11 mouse cellular contexts compared by ENCODE assay signal in the genomic region with DNA sequence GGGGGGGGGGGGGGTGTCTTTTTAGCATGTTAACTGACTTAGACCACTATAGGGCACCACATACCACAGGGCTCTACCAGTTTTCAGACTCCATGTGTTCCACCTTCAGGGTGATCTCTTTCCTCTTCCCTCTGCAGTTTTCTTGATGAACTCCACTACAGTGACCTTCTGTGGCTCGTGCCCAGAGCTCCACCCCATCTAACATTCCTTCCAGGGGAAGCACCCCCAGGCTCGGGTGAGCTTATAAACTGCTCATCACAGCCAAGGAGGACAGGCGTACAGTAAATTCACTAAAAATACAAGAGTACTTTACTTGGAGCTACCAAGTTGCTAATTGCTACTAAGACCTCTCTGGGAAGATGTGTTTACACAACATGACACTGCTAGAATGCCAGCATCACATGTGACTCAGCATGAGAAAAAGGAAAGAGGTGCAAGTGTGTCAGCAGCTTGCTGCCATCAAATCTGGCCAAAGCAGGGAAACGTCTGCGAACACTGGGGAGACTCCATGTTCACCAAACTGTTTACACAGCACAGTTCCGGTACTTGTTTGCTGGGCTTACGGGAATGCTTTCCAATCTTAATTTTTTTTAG. TPM values are rescaled to one million over a fixed set of nuclear protein-coding genes. Genes with fewer than 3 reads are reported as not detected.
DNase-seq lines count a peak whose midpoint lies in the region; ATAC-seq and TF ChIP-seq lines count a peak whose summit lies in the region.
"Had no signal": no experiment of that assay in that cellular context is flagged by ENCODE, and none has a peak within 500 bp of the region (broad histone marks: within the 10 kb centered on the region; RNA-seq: fewer than 3 reads in every experiment).

No protein-coding gene starts in this region.

- H3K27ac ChIP-seq in lung, postnatal 0 days (ENCODE audit: low read length) = peak overlapping the region; percentile 68
- H3K27ac ChIP-seq in cerebellum, adult 2 months (ENCODE audit: insufficient read depth, low read length) = no peak overlapping the region
- H3K27ac ChIP-seq: embryonic facial prominence, embryonic 15.5 days; limb, embryonic 13.5 days; stomach, embryonic 15.5 days had no signal

- no peak for TF ChIP-seq CTCF in lung, postnatal 0 days (IDR thresholded peaks at IDR 0.05)
- no peak for TF ChIP-seq CTCF in cerebellum, adult 2 months (IDR thresholded peaks at IDR 0.05; ENCODE audit: borderline replicate concordance, insufficient read depth, low read depth, low read length)

- no peak overlapping the region for H3K9ac ChIP-seq in lung, postnatal 0 days (replicated peaks; ENCODE audit: low read depth)
- H3K9ac ChIP-seq: embryonic facial prominence, embryonic 15.5 days; limb, embryonic 13.5 days; stomach, embryonic 15.5 days had no signal

- H3K4me2 ChIP-seq in lung, postnatal 0 days (replicated peaks; ENCODE audit: low read depth, low read length) = no peak overlapping the region
- H3K4me2 ChIP-seq: embryonic facial prominence, embryonic 15.5 days; limb, embryonic 13.5 days; stomach, embryonic 15.5 days had no signal

- H3K4me3 ChIP-seq in lung, postnatal 0 days (ENCODE audit: low read depth, low read length) = no peak overlapping the region
- H3K4me3 ChIP-seq in cerebellum, adult 2 months (replicated peaks; ENCODE audit: insufficient read depth, low read depth, low read length) = no peak overlapping the region
- H3K4me3 ChIP-seq: embryonic facial prominence, embryonic 15.5 days; limb, embryonic 13.5 days; stomach, embryonic 15.5 days had no signal

- TF ChIP-seq POLR2A in cerebellum, adult 2 months (IDR thresholded peaks at IDR 0.05; ENCODE audit: borderline replicate concordance, insufficient read depth, low read length) = no peak

- TF ChIP-seq EP300 in lung, postnatal 0 days (IDR thresholded peaks at IDR 0.05) = peak; percentile 95

- intact Hi-C loops in gastrocnemius, postnatal 14 days (cut with DNase I; ENCODE audit: low total_unique reads) = no loop called here
- intact Hi-C loops in left cerebral cortex, postnatal 4 days (cut with DNase I) = no loop called here

- H3K4me1 ChIP-seq in lung, postnatal 0 days (ENCODE audit: insufficient read depth, low read depth, low read length) = peaks cover 17% of the 10 kb centered on the region; the same call in 1 of the 2 replicates
- 0 out of 2 replicates have a peak, but pooled peaks cover 2% of the 10 kb centered on the region for H3K4me1 ChIP-seq in cerebellum, adult 2 months (ENCODE audit: control insufficient read depth, insufficient read depth, low read length)
- H3K4me1 ChIP-seq: stomach, embryonic 15.5 days had no signal

- WGBS in lung, postnatal 0 days = 32% methylated on average over 7 of the region's 7 CpGs
- WGBS in cerebellum, adult 2 months = 72% methylated on average over 7 of the region's 7 CpGs

- peak; percentile 75 for ATAC-seq in lung, postnatal 0 days

- no peaks in the 10 kb centered on the region for H3K9me3 ChIP-seq in lung, postnatal 0 days (ENCODE audit: low read length)
- H3K9me3 ChIP-seq: embryonic facial prominence, embryonic 15.5 days; limb, embryonic 13.5 days; stomach, embryonic 15.5 days had no signal

- H3K36me3 ChIP-seq in lung, postnatal 0 days (ENCODE audit: insufficient read depth, low read length) = no peaks in the 10 kb centered on the region

- peak; percentile 42 for DNase-seq in gastrocnemius, postnatal 14 days
- no peak for DNase-seq in gastrocnemius, postnatal 10 days
- peak; percentile 35 for DNase-seq in adrenal gland, postnatal 25 days
- DNase-seq in kidney, postnatal 14 days = peak; percentile 45
- DNase-seq in lung, postnatal 0 days (ENCODE audit: low spot score) = peak; percentile 84
- no peak for DNase-seq in frontal cortex, adult 2 months (ENCODE audit: extremely low spot score in 1 of 2, low spot score in 1 of 2)
- no peak for DNase-seq in left cerebral cortex, postnatal 4 days
- DNase-seq in cerebellum, adult 2 months = no peak

- H3K27me3 ChIP-seq in lung, postnatal 0 days (replicated peaks; ENCODE audit: insufficient read depth, low read length) = no peaks in the 10 kb centered on the region
- H3K27me3 ChIP-seq in cerebellum, adult 2 months (ENCODE audit: control insufficient read depth, insufficient read depth, low read length) = no peaks in the 10 kb centered on the region
- H3K27me3 ChIP-seq: embryonic facial prominence, embryonic 15.5 days; limb, embryonic 13.5 days; stomach, embryonic 15.5 days had no signal

RNA-seq across cellular contexts. Expression of gene Nsmce1, which starts 12.9 kb away (rescaled TPM):
- 10 to 100 TPM; 12.2 to 13.4 TPM for total RNA-seq in gastrocnemius, postnatal 14 days (2021)
- total RNA-seq in gastrocnemius, postnatal 10 days (2021) = 10 to 100 TPM; 19.4 to 20.3 TPM
- 44.4 and 58.5 TPM in 2 replicates for total RNA-seq in adrenal gland, postnatal 25 days (2021)
- polyA plus RNA-seq in lung, postnatal 0 days (2015; fragmentation: Nextera tagmentation; extraction: Ambion mirVana) = 94.0 and 94.2 TPM in 2 replicates
- 28.6 and 30.0 TPM in 2 replicates for polyA plus RNA-seq in frontal cortex, adult 2 months (2012; rRNA removed)
- total RNA-seq in left cerebral cortex, postnatal 4 days (2021) = 10 to 100 TPM; 31.0 to 33.3 TPM
- polyA plus RNA-seq in cerebellum, adult 2 months (2012; rRNA removed) = 25.1 and 26.4 TPM in 2 replicates

RNA-seq across cellular contexts. Expression of gene Kdm8, which starts 34.0 kb away (rescaled TPM):
- total RNA-seq in gastrocnemius, postnatal 14 days (2021) = 1 to 10 TPM; 4.3 to 4.9 TPM
- total RNA-seq in gastrocnemius, postnatal 10 days (2021) = 1 to 10 TPM; 3.8 to 4.0 TPM
- total RNA-seq in adrenal gland, postnatal 25 days (2021) = 4.9 and 6.3 TPM in 2 replicates
- polyA plus RNA-seq in lung, postnatal 0 days (2015; fragmentation: Nextera tagmentation; extraction: Ambion mirVana) = 4.2 and 5.6 TPM in 2 replicates
- 5.1 and 6.0 TPM in 2 replicates for polyA plus RNA-seq in frontal cortex, adult 2 months (2012; rRNA removed)
- 1 to 10 TPM; 2.6 to 3.7 TPM for total RNA-seq in left cerebral cortex, postnatal 4 days (2021)
- polyA plus RNA-seq in cerebellum, adult 2 months (2012; rRNA removed) = 8.2 and 9.2 TPM in 2 replicates

Comparison
In these comparisons a context has a peak if more than half of its experiments do, and no peak if none do; other contexts are left out.
1. DNase-seq: peak in gastrocnemius, postnatal 14 days (single experiment), adrenal gland, postnatal 25 days (single experiment), kidney, postnatal 14 days (single experiment) and lung, postnatal 0 days (single experiment); none in gastrocnemius, postnatal 10 days (single experiment), frontal cortex, adult 2 months (0 of 2), left cerebral cortex, postnatal 4 days (single experiment) and cerebellum, adult 2 months (0 of 2).